Mouse (Mus musculus): ENCODE results near the gene Ccr3.
"Not testable (repeated sequence)": the region's sequence is repeated elsewhere in the genome, so short reads cannot be mapped to it uniquely, and the experiment has no call there.

The Ccr3 gene

GRCm38 (mm10) chr9:124059660-124060352 lies 38.0 kb downstream of the Ccr3 start:
- Histone ChIP-seq H3K36me3 (ENCODE audit: insufficient read depth, low read length) (no peaks in the 10 kb centered on the region), H3K4me3 (replicated peaks; ENCODE audit: low read length) (no peak overlapping the region), H3K9me3 (ENCODE audit: low read length) (no peaks in the 10 kb centered on the region), H3K4me1 (replicated peaks; ENCODE audit: low read depth, low read length) (no peaks in the 10 kb centered on the region), H3K27me3 (ENCODE audit: insufficient read depth, low read length) (no peaks in the 10 kb centered on the region)
- TF ChIP-seq POU5F1 (IDR thresholded peaks at IDR 0.05; ENCODE audit: borderline replicate concordance, low read length), result no peak
- no peak for TF ChIP-seq NANOG (IDR thresholded peaks at IDR 0.05; ENCODE audit: borderline replicate concordance, low read length)
- no peak for TF ChIP-seq CTCF (conservative IDR thresholded peaks at IDR 0.05; ENCODE audit: low read length)

GRCm38 (mm10) chr9:124061474-124062432 lies 40.0 kb downstream of the Ccr3 start:
- H3K4me3 ChIP-seq (replicated peaks; ENCODE audit: low read length); H3K27me3 ChIP-seq (ENCODE audit: insufficient read depth, low read length); H3K36me3 ChIP-seq (ENCODE audit: insufficient read depth, low read length); H3K4me1 ChIP-seq (replicated peaks; ENCODE audit: low read depth, low read length); H3K9me3 ChIP-seq (ENCODE audit: low read length): not testable (repeated sequence)

GRCm38 (mm10) chr9:124066572-124067103 lies 44.9 kb downstream of the Ccr3 start:
- H3K9me3 ChIP-seq (ENCODE audit: low read length), result no peaks in the 10 kb centered on the region
- H3K36me3 ChIP-seq (ENCODE audit: insufficient read depth, low read length), result no peaks in the 10 kb centered on the region
- TF ChIP-seq POU5F1 (IDR thresholded peaks at IDR 0.05; ENCODE audit: borderline replicate concordance, low read length) (no peak), CTCF (conservative IDR thresholded peaks at IDR 0.05; ENCODE audit: low read length) (no peak), NANOG (IDR thresholded peaks at IDR 0.05; ENCODE audit: borderline replicate concordance, low read length) (no peak)

GRCm38 (mm10) chr9:124068098-124069058 lies 46.6 kb downstream of the Ccr3 start:
- Histone ChIP-seq H3K9me3 (ENCODE audit: low read length) (no peaks in the 10 kb centered on the region), H3K27me3 (ENCODE audit: insufficient read depth, low read length) (no peaks in the 10 kb centered on the region), H3K4me1 (replicated peaks; ENCODE audit: low read depth, low read length) (no peaks in the 10 kb centered on the region), H3K4me3 (replicated peaks; ENCODE audit: low read length) (no peak overlapping the region), H3K36me3 (ENCODE audit: insufficient read depth, low read length) (no peaks in the 10 kb centered on the region)
- TF ChIP-seq NANOG (IDR thresholded peaks at IDR 0.05; ENCODE audit: borderline replicate concordance, low read length) (no peak), CTCF (conservative IDR thresholded peaks at IDR 0.05; ENCODE audit: low read length) (no peak), POU5F1 (IDR thresholded peaks at IDR 0.05; ENCODE audit: borderline replicate concordance, low read length) (no peak)

More at GRCm38 (mm10) chr9:124066572-124067103, 44.9 kb downstream of the Ccr3 start:
- Histone ChIP-seq H3K4me1 (replicated peaks; ENCODE audit: low read depth, low read length) (no peaks in the 10 kb centered on the region), H3K27me3 (ENCODE audit: insufficient read depth, low read length) (no peaks in the 10 kb centered on the region), H3K4me3 (replicated peaks; ENCODE audit: low read length) (no peak overlapping the region)

- H3K36me3 ChIP-seq (ENCODE audit: insufficient read depth, low read length), result no peaks in the 10 kb centered on the region
- no peaks in the 10 kb centered on the region for H3K4me1 ChIP-seq (replicated peaks; ENCODE audit: low read depth, low read length)
- H3K27me3 ChIP-seq (ENCODE audit: insufficient read depth, low read length), result no peaks in the 10 kb centered on the region
- H3K4me3 ChIP-seq (replicated peaks; ENCODE audit: low read length), result no peak overlapping the region
- no peaks in the 10 kb centered on the region for H3K9me3 ChIP-seq (ENCODE audit: low read length)
- TF ChIP-seq NANOG (IDR thresholded peaks at IDR 0.05; ENCODE audit: borderline replicate concordance, low read length), result no peak
Observed at GRCm38 (mm10) chr9:124071506-124071905, 49.7 kb downstream of the Ccr3 start.

GRCm38 (mm10) chr9:124079803-124080202 lies 58.0 kb downstream of the Ccr3 start:
- H3K4me1 ChIP-seq (replicated peaks; ENCODE audit: low read depth, low read length), result no peaks in the 10 kb centered on the region
- TF ChIP-seq CTCF (conservative IDR thresholded peaks at IDR 0.05; ENCODE audit: low read length) (no peak), NANOG (IDR thresholded peaks at IDR 0.05; ENCODE audit: borderline replicate concordance, low read length) (no peak), POU5F1 (IDR thresholded peaks at IDR 0.05; ENCODE audit: borderline replicate concordance, low read length) (no peak)
- H3K9me3 ChIP-seq (ENCODE audit: low read length), result peaks cover 17% of the 10 kb centered on the region
- no peak overlapping the region for H3K4me3 ChIP-seq (replicated peaks; ENCODE audit: low read length)
- H3K36me3 ChIP-seq (ENCODE audit: insufficient read depth, low read length), result no peaks in the 10 kb centered on the region
- no peaks in the 10 kb centered on the region for H3K27me3 ChIP-seq (ENCODE audit: insufficient read depth, low read length)

GRCm38 (mm10) chr9:124080471-124080870 lies 58.7 kb downstream of the Ccr3 start:
- H3K4me1 ChIP-seq (replicated peaks; ENCODE audit: low read depth, low read length); H3K27me3 ChIP-seq (ENCODE audit: insufficient read depth, low read length); H3K4me3 ChIP-seq (replicated peaks; ENCODE audit: low read length); H3K36me3 ChIP-seq (ENCODE audit: insufficient read depth, low read length): not testable (repeated sequence)
- H3K9me3 ChIP-seq (ENCODE audit: low read length), result peaks cover 17% of the 10 kb centered on the region

Data from E14TG2a.4 (cell line).